Mouse (Mus musculus) liver, embryonic 14 days (tissue): ENCODE measurements around the gene Ndufaf1. TPM values are rescaled to one million over a fixed set of nuclear protein-coding genes. Genes with fewer than 3 reads are reported as not detected.

ENCODE experiments used
- polyA plus RNA-seq: library from polyadenylated mRNA; depleted of rRNA; stranded (reverse); fragments of >200 nt; gene quantifications from 2 replicates; pipeline ENCODE4 v1.2.3, GENCODE M21; 2012; rRNA removed

Gene Ndufaf1
- 13.3 and 15.0 TPM in 2 replicates for polyA plus RNA-seq

DNA sequence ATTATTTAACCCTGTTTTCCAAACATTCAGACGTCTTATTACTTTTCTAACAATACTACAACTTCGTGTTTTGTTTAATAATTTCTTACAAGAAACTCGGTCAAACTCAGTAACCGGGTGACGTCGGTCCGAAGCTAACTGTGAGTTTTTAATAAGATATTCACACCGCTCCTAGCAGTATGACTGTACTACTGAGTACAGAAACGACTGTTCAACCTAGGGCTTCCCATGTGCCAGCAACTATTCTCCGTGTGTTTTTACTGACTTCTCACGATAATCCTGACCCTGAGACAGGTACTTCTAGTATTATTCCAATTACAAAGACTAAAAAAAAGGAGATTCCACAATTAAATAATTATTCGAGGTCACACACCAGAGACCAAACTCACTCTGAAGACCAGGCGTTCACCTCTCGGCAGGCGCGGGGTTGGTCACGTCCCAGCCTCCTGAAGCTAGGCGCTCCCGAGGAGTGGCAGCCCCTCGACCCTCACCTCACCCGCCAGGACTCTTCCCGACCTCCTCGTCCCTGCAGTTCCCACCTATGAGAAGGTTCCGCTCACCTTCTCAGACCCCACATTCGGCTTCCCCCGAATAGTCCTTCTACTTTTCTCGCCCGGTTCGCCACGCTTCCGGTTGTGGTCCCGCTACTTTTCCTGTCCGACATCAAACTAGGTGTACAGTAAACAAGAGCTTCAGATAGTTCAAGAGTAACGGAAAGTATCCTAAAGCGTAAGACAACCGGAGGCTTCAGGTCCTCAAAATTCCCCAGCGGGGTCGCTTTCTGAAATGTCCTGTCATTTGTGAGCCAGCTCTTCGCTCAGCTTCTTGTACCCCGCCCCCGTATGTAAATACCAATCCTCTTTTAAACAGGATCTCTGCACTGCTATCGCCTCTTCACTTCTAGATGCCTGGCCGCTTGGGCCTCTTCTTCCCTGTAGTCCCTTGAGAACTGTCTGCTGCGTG lies at the start of gene Ndufaf1:
TSS of gene Ndufaf1 (minus strand) at position 608 of the 963 bp plus-strand sequence.

DNA sequence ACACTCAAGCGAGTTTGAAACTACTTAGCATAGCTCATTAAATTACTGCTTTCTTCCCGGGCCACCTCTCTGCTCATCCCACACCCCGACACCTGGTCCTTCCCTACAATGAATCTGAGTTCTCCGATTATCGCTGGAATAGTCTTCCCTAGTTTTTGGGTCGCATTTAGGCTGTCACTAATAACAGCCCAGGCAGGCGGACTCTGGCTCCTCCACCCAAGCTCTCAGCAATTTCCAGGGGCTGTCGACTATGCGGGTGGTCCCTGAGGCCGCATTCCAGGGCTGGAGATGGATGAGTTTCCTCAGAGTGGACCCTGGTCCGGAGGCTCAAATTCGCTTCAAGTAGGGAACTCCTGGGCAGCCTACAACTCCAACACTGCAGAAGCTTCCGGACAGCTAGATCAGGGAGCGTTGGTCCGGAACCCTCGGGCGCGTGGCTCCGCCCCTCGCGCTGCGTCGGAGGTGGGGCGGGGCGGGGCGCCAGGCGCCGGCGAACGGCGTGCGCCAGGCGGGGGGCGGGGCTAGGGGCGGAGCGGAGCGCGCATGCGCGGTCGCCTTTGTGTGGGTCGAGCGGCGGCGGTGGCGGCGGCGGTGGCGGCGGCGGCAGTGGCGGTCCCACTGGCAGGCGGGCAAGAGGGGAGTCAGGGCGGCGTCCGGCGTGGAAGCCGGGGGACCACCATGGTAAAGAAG lies 12.0 kb upstream of the Ndufaf1 start, which contains the start of gene Rtf1:
TSS of gene Rtf1 (plus strand) at position 544 of the 690 bp plus-strand sequence.

DNA sequence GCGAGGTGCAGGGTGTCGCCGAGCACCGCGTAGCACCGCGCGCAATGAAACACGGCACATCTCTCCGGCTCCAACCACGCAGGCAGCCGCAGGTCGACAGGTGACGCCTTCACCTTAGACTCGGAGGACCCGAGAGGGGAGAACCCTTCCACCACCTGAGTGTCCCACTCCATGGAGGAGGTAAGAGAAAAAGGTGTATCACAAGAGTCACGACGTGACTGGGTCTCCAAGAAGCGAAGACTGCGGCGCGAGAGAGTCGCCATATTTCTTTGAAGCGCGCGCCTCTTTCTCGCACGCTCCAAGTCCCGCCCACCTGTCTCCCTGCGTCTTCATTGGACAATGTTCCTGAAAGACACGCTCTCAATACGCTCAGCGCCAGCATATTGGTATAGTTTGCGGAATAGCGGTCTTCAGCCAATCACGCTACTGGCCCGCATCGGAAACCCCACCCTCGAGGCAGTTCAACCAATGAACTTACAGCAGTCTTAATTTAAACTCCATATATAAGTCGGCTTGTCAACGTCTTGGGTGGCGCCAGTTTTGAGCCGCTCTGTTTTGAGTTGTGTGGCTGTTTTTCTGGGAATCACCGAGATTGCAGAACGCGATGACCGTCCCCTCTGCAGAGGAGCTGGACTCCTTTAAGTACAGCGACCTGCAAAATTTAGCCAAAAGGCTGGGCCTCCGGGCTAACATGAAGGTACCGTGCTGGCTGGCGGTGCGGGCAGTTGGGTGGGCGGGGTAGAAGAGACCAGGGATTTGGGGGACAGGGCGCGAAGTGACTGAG lies 44.2 kb downstream of the Ndufaf1 start, which contains the start of the genes Nusap1 and Oip5:
TSS of gene Nusap1 (plus strand) at position 100 of the 784 bp plus-strand sequence.
TSS of gene Oip5 (minus strand) at position 271 of the 784 bp plus-strand sequence.

Other genes with a start within 250 kb of the Ndufaf1 start
- gene Ino80, start 185.1 kb downstream of the Ndufaf1 start, polyA plus RNA-seq = 4.4 and 4.8 TPM in 2 replicates
- gene Exd1, start 115.2 kb downstream of the Ndufaf1 start, polyA plus RNA-seq = 0.12 and 0.17 TPM in 2 replicates
- 26.8 and 34.6 TPM in 2 replicates for gene Chp1, start 115.1 kb downstream of the Ndufaf1 start, polyA plus RNA-seq
- 46.9 and 53.1 TPM in 2 replicates for gene Nusap1, start 44.5 kb downstream of the Ndufaf1 start, polyA plus RNA-seq
- gene Oip5, start 44.4 kb downstream of the Ndufaf1 start, polyA plus RNA-seq = 23.2 and 28.2 TPM in 2 replicates
- gene Rtf1, start 12.2 kb upstream of the Ndufaf1 start, polyA plus RNA-seq = 8.2 and 9.0 TPM in 2 replicates
- gene Itpka, start 79.5 kb upstream of the Ndufaf1 start, polyA plus RNA-seq = 2.0 and 2.4 TPM in 2 replicates
- 0.10 and 0.13 TPM in 2 replicates for gene Ltk, start 97.6 kb upstream of the Ndufaf1 start, polyA plus RNA-seq
- gene Rpap1, start 124.7 kb upstream of the Ndufaf1 start, polyA plus RNA-seq = 5.3 and 6.0 TPM in 2 replicates
- 0.84 and 0.90 TPM in 2 replicates for gene Tyro3, start 134.9 kb upstream of the Ndufaf1 start, polyA plus RNA-seq
- gene Mga, start 234.4 kb upstream of the Ndufaf1 start, polyA plus RNA-seq = 4.0 and 5.2 TPM in 2 replicates